Mouse (Mus musculus) gastrocnemius, adult 8-10 months (tissue): ENCODE measurements around the gene Hmga1b. TPM values are rescaled to one million over a fixed set of nuclear protein-coding genes. Genes with fewer than 3 reads are reported as not detected.
"Not testable (repeated sequence)": the region's sequence is repeated elsewhere in the genome, so short reads cannot be mapped to it uniquely, and the experiment has no call there.

Source experiments
- DNase-seq, 2 experiments: peaks; one replicate each; pipeline ENCODE4 v3.0.0; 2022; ENCODE audit warnings: low spot score in 2 of 2
- total RNA-seq, 4 experiments: library from RNA; stranded (reverse); gene quantifications; 2 replicates each; pipeline ENCODE4 v1.2.4; 2022

Hmga1b gene
- total RNA-seq, 4 experiments from 2014 or later: 14.8 to 40.9 (median 19.1) TPM

- no peak for DNase-seq
These were observed 30.5 kb upstream of the Hmga1b start, which contains the start of gene Cbr2 for GRCm38 (mm10) chr11:120731858-120732680. Gene Cbr2, minus strand, starts transcription at chr11:120732114.

- DNase-seq: no peak
These were observed 29.1 kb upstream of the Hmga1b start for GRCm38 (mm10) chr11:120733521-120733920.

GRCm38 (mm10) chr11:120736424-120736823, 26.2 kb upstream of the Hmga1b start:
- no peak for DNase-seq

GRCm38 (mm10) chr11:120740981-120741380, 21.6 kb upstream of the Hmga1b start:
- DNase-seq: no peak

- DNase-seq: no peak
These were observed 18.4 kb upstream of the Hmga1b start for GRCm38 (mm10) chr11:120744121-120744701.

DNA sequence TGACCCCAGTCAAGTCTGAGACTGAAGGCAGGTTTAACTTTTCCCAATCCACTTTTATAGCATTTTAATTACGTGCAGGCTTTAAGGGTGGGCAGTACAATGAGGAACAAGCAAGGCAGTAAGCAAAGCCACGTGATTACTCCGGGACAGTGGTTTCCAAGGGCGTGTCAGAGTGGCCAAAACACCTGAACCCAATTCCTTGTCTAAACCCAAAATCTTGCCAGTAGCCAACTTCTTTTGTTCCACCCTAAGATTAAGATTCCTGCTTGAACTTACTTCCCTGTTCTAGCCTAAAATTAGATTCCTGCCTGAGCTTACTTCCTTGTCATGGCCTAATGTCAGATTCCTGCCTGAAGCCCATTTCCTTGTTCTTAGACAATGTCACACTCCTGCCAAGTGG, 14.6 kb upstream of the Hmga1b start:
- DNase-seq: no peak

DNA sequence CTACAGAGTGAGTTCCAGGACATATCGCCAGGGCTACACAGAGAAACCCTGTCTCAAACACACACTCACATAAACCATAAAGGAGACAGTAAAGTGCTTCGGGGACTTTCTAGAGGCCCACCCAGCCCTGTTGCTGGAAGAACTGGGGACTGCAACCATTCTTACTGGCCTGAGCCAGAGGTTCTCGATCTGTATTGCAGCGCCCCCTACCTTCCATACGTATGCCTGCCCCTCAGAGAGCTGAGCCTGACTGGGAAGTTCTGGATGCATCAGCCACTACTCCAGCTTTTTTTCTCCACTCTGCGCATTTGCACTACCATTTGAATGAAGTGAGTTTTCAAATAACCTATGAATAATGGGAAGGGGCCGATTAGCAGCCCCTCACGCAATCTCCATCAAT, 13.2 kb upstream of the Hmga1b start:
- DNase-seq: no peak

DNA sequence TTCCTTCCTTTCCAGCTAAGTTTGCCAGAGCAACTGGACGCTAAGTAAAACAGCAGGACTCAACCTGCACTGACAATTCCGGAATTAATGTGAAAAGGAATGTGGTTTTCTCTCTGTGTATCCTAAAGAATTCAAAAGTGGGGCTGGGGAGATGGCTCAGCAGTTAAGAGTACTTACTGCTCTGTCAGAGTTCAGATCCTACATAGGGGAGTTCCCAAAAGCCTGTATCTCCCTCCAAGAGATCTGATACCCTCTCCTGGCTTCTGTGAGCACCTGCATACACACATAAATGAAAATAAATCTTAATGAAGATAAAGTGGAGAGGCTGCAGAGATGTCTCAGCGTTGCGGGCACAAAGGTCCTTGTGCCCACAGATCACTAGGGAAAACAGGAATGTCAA, 11.0 kb upstream of the Hmga1b start:
- no peak for DNase-seq

DNA sequence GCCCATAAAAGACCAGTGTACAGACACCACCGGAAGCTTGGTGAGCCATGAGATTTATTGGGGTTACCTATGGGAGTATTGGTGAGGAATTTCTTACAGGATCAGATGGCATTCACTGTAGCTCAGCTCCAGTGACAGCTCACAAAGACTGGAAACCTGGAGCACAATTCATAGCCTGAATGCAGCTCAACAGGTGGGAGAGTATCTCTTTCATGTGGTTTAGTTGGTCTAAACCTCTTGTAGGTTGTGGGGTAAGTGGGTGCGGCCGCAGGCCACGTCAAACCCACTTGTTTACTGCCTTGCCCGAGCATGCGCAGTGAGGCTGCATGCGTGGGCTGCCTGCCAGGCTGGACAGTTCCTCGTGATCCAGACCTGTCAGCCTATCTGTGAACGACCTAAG, 2.4 kb upstream of the Hmga1b start:
- no peak for DNase-seq

- DNase-seq: no peak
These were observed 553 bp upstream of the Hmga1b start for GRCm38 (mm10) chr11:120761811-120762671.

DNA sequence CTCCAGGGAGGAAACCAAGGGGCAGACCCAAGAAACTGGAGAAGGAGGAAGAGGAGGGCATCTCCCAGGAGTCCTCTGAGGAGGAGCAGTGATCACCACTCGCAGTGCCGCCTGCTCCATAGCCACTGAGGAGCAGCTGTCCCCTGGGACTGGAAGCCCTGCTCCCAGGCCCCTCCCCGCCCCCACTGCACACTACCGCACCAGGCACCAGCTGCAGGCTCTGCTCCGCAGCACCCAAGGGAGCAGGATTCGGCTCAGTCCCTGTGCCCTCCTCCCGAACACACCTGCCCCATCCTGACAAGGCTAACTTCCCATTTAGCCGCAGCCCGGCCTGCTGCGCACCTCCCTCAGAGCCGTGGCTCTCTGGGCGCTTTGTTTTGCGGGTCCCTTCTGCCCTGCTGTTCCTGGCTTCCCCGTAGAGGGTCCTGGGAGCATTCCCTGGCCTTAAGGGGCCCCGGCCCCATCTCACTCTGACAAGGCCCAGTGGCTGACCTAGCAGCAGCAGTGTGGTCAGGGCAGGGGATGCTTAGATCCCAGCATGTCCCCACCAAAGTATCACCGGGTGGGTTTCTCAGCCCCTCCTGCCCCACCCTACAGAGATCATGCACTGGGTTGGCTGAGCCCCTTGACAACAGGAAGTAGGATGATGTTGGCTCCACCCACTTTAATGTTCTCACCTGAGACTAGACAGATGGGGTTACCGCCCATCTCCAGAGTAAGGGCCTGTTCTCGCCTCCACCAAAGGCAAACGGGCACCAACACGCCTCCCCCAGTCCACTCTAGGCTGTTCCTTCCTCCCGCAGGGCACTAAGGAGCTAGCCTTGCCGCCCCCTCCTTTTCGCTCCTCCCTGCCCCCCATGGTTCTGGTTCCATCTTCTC, 766 bp downstream of the Hmga1b start:
- not testable (repeated sequence) for DNase-seq

DNA sequence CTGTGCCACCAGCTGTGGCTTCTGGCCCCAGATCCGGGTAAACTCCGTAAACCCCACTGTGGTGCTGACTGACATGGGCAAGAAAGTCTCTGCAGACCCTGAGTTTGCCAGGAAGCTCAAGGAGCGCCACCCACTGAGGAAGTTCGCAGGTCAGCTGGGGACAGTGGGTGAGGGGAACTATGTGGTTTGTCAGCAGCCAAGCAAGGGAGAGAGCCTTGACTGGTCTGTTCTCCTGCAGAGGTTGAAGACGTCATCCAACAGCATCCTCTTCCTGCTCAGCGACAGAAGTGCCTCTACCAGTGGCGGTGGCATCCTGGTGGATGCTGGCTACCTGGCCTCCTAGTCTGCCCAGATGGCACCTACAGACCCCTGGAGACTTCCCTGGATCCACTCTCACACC, 4.4 kb downstream of the Hmga1b start:
- not testable (repeated sequence) for DNase-seq

GRCm38 (mm10) chr11:120768206-120768605, 5.6 kb downstream of the Hmga1b start:
- no peak for DNase-seq

GRCm38 (mm10) chr11:120772749-120773148, 10.2 kb downstream of the Hmga1b start:
- no peak for DNase-seq

DNA sequence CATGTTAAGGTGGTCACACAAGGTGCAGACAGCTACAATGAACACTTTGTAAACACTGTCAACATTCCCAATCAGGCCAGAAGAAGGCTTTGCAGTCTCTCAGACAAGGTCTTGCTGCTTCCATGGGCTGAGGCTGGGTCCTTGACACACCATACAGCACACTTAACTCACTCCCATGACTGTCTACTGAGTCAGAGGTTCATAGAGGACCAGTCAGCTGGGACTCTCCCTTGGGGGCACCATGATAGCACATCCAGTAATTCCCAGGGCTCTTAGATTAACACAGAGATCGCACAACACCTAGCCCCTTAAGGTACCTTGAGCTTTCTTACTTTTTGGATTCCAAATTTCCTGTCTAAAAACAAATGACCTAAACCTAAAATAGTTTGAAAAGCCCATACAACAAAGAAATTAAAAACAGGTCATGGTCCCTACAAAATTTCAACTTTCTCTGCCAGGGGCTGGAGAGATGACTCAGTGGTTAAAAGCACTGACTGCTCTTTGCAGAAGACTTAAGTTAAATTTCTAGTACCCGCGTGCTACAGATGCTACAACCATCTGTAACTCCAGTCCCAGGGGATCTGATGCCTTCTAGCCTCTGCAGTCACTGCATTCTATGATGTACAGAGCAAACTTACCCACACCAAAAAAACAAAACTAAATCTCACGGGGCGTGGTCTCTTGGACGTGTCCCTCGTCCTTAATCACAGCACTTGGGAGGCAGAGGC, 11.0 kb downstream of the Hmga1b start:
- no peak for DNase-seq

DNA sequence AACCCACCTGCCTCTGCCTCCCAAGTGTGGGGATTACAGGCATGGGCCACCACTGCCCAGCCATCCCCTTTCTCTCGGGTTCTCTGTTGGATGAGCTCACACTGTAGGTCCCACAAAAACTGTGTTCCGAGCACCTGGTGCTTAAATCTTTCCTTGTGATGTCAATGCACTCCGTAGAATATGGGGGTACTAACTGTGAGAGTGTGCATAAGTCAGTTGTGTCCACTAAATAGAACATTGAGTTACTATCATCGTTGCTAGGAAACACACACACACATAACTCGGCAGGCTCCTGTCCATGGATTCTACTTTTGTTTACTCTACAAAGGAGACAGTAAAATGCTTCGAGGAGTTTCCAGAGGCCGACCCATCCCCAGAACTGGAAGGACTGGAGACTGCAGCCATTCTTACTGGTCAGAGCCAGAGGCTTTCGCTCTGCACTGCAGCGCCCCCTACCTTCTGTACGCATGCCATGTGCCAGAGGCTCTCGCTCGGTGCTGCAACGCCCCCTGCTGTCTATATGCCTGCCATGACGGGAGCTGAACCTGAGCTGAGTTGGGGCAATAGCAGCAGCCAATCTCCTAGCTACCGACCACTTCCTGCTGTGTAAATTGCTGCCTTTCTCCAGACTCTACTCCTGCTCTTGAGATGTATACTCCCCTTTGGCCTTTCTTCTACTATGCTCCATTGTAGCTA, 13.3 kb downstream of the Hmga1b start:
- peak; percentile 89 to 90 for DNase-seq

- no peak for DNase-seq
These were observed 14.5 kb downstream of the Hmga1b start for GRCm38 (mm10) chr11:120777123-120777522.

GRCm38 (mm10) chr11:120779876-120780275, 17.3 kb downstream of the Hmga1b start:
- DNase-seq: no peak

- not testable (repeated sequence) for DNase-seq
These were observed 18.8 kb downstream of the Hmga1b start for GRCm38 (mm10) chr11:120781361-120781760.
